Mouse (Mus musculus) embryonic fibroblast, embryonic 13.5 days (primary cell): ENCODE results near the gene Apc2.
A peak's percentile ranks its signal among the peaks of the same experiment; 100 is the strongest.

Source experiments
- CTCF ChIP-seq: IDR thresholded peaks from 2 replicates; pipeline ENCODE4 v1.5.1; 2011; ENCODE audit warnings: mild to moderate bottlenecking, control low read depth, low read length, moderate library complexity, borderline replicate concordance; ENCODE audit not compliant: insufficient read depth
- POLR2A ChIP-seq: IDR thresholded peaks from 2 replicates; pipeline ENCODE4 v1.6.1; 2011; ENCODE audit warnings: low read depth, mild to moderate bottlenecking, control low read depth, low read length, moderate library complexity

DNA sequence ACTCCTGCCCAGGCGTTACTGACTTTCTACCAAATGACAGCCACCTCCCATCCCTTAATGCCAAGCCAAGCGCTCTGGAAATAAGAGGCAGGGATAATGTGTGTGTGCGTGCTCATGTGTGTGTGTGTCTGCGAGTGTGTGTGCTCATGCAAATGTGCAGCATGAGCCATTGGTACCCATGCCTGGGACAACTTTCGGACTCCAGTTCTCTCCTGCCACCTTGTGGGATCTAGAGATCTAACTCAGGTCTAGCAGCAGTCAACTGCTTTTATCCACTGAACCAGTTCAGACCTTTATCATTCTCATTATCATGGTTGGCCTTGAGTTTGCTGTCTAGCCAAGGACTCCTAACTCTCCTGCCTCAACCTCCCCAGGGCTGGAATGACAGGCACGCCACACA is 47.9 kb upstream of the Apc2 start:
- peak; percentile 22; the same call in 1 of the 2 replicates for TF ChIP-seq CTCF
- no peak for TF ChIP-seq POLR2A
